9 mouse cellular contexts compared by ENCODE assay signal in genomic region chr10:128302357-128302756, GRCm38 (mm10). TPM values are rescaled to one million over a fixed set of nuclear protein-coding genes. Genes with fewer than 3 reads are reported as not detected.
DNase-seq lines count a peak whose midpoint lies in the region; ATAC-seq and TF ChIP-seq lines count a peak whose summit lies in the region.
"Had no signal": no experiment of that assay in that cellular context is flagged by ENCODE, and none has a peak within 500 bp of the region (broad histone marks: within the 10 kb centered on the region; RNA-seq: fewer than 3 reads in every experiment).

No protein-coding gene starts in this region.

- intact Hi-C loops in left cerebral cortex, postnatal 14 days (cut with DNase I), result no loop called here

- no peaks in the 10 kb centered on the region for H3K27me3 ChIP-seq in kidney, postnatal 0 days (ENCODE audit: insufficient read depth, low read length)
- no peaks in the 10 kb centered on the region for H3K27me3 ChIP-seq in embryonic facial prominence, embryonic 11.5 days (ENCODE audit: control insufficient read depth, insufficient read depth, low read length)
- H3K27me3 ChIP-seq in intestine, embryonic 16.5 days (replicated peaks; ENCODE audit: control insufficient read depth, insufficient read depth, low read length), result no peaks in the 10 kb centered on the region
- H3K27me3 ChIP-seq in neural tube, embryonic 13.5 days, result no peaks in the 10 kb centered on the region

- no peak for ATAC-seq in kidney, postnatal 0 days (replicated peaks; ENCODE audit: low FRiP score, low read depth)
- ATAC-seq in embryonic facial prominence, embryonic 11.5 days (replicated peaks; ENCODE audit: insufficient number of reproducible peaks, low FRiP score, low TSS enrichment, low read depth), result no peak
- ATAC-seq in intestine, embryonic 16.5 days, result no peak
- ATAC-seq in neural tube, embryonic 13.5 days (ENCODE audit: low read depth), result no peak

- 36% methylated on average over 3 of the region's 3 CpGs for WGBS in kidney, postnatal 0 days
- 36% methylated on average over 3 of the region's 3 CpGs for WGBS in embryonic facial prominence, embryonic 11.5 days
- 32% methylated on average over 3 of the region's 3 CpGs for whole genome bisulfite sequencing in intestine, embryonic 16.5 days
- WGBS in neural tube, embryonic 13.5 days, result 35% methylated on average over 3 of the region's 3 CpGs

- peak overlapping the region; percentile 81 for H3K9ac ChIP-seq in kidney, postnatal 0 days (ENCODE audit: low read depth, low read length)
- H3K9ac ChIP-seq in embryonic facial prominence, embryonic 11.5 days (replicated peaks; ENCODE audit: low read length), result peak overlapping the region; percentile 92
- peak overlapping the region; percentile 89 for H3K9ac ChIP-seq in intestine, embryonic 16.5 days (ENCODE audit: low read depth, low read length)
- peak overlapping the region; percentile 91 for H3K9ac ChIP-seq in neural tube, embryonic 13.5 days

- TF ChIP-seq CTCF in kidney, postnatal 0 days (IDR thresholded peaks at IDR 0.05; ENCODE audit: low read depth), result no peak

- peak overlapping the region; percentile 84 for H3K4me2 ChIP-seq in kidney, postnatal 0 days (ENCODE audit: low read length)
- H3K4me2 ChIP-seq in embryonic facial prominence, embryonic 11.5 days (ENCODE audit: low read depth, low read length), result peak overlapping the region; percentile 79
- H3K4me2 ChIP-seq in intestine, embryonic 16.5 days (ENCODE audit: low read depth, low read length), result peak overlapping the region; percentile 90
- H3K4me2 ChIP-seq in neural tube, embryonic 13.5 days, result peak overlapping the region; percentile 68

- H3K27ac ChIP-seq in kidney, postnatal 0 days, result peak overlapping the region; percentile 98
- peak overlapping the region; percentile 80; the same call in 1 of the 2 replicates for H3K27ac ChIP-seq in embryonic facial prominence, embryonic 11.5 days (replicated peaks; ENCODE audit: low read depth, low read length)
- peak overlapping the region; percentile 96 for H3K27ac ChIP-seq in intestine, embryonic 16.5 days (ENCODE audit: low read length)
- peak overlapping the region; percentile 94 for H3K27ac ChIP-seq in neural tube, embryonic 13.5 days (replicated peaks)

- peak overlapping the region; percentile 57 for H3K4me3 ChIP-seq in kidney, postnatal 0 days (replicated peaks; ENCODE audit: low read depth, low read length)
- H3K4me3 ChIP-seq in embryonic facial prominence, embryonic 11.5 days (ENCODE audit: low read depth, low read length), result peak overlapping the region; percentile 60
- H3K4me3 ChIP-seq in intestine, embryonic 16.5 days (ENCODE audit: low read length), result peak overlapping the region; percentile 73
- peak overlapping the region; percentile 59 for H3K4me3 ChIP-seq in neural tube, embryonic 13.5 days

- H3K9me3 ChIP-seq in kidney, postnatal 0 days (replicated peaks; ENCODE audit: low read length), result no peaks in the 10 kb centered on the region
- no peaks in the 10 kb centered on the region for H3K9me3 ChIP-seq in embryonic facial prominence, embryonic 11.5 days (replicated peaks; ENCODE audit: control insufficient read depth, low read length)
- no peaks in the 10 kb centered on the region for H3K9me3 ChIP-seq in intestine, embryonic 16.5 days (ENCODE audit: control insufficient read depth, low read length)
- no peaks in the 10 kb centered on the region for H3K9me3 ChIP-seq in neural tube, embryonic 13.5 days

- 0 out of 2 replicates have a peak, but pooled peaks cover 5% of the 10 kb centered on the region for H3K36me3 ChIP-seq in kidney, postnatal 0 days (ENCODE audit: insufficient read depth, low read length)
- H3K36me3 ChIP-seq in embryonic facial prominence, embryonic 11.5 days (replicated peaks; ENCODE audit: control insufficient read depth, insufficient read depth, low read depth, low read length), result no peaks in the 10 kb centered on the region
- no peaks in the 10 kb centered on the region for H3K36me3 ChIP-seq in intestine, embryonic 16.5 days (ENCODE audit: control insufficient read depth, insufficient read depth, low read length)
- 0 out of 2 replicates have a peak, but pooled peaks cover 12% of the 10 kb centered on the region for H3K36me3 ChIP-seq in neural tube, embryonic 13.5 days

- no peak for DNase-seq in kidney, postnatal 0 days (ENCODE audit: low spot score)
- DNase-seq in kidney, postnatal 14 days, result no peak
- DNase-seq in embryonic facial prominence, embryonic 11.5 days (ENCODE audit: low spot score), result no peak
- DNase-seq in right cerebral cortex, postnatal 4 days, result no peak
- no peak for DNase-seq in left cerebral cortex, postnatal 14 days (ENCODE audit: low spot score in 2 of 2)
- no peak for DNase-seq in embryo, embryonic 10 days (ENCODE audit: low spot score)

- H3K4me1 ChIP-seq in kidney, postnatal 0 days (replicated peaks; ENCODE audit: insufficient read depth, low read length), result peaks cover 15% of the 10 kb centered on the region
- H3K4me1 ChIP-seq in embryonic facial prominence, embryonic 11.5 days (ENCODE audit: control insufficient read depth, insufficient read depth, low read length), result peaks cover 9% of the 10 kb centered on the region
- peaks cover 11% of the 10 kb centered on the region for H3K4me1 ChIP-seq in intestine, embryonic 16.5 days (ENCODE audit: control insufficient read depth, insufficient read depth, low read length)
- peaks cover 24% of the 10 kb centered on the region for H3K4me1 ChIP-seq in neural tube, embryonic 13.5 days (replicated peaks)

RNA-seq across cellular contexts. Expression of gene Pan2, which starts 0.8 kb away (rescaled TPM):
- polyA plus RNA-seq in kidney, postnatal 0 days (2015; fragmentation: Nextera tagmentation; extraction: Ambion mirVana), result 26.5 and 28.5 TPM in 2 replicates
- polyA plus RNA-seq in embryonic facial prominence, embryonic 11.5 days (2014; fragmentation: Nextera tagmentation; extraction: Ambion mirVana), result 33.6 and 35.2 TPM in 2 replicates
- polyA plus RNA-seq in intestine, embryonic 16.5 days (2015; fragmentation: Nextera tagmentation; extraction: Ambion mirVana), result 24.7 and 25.5 TPM in 2 replicates
- 22.2 and 24.3 TPM in 2 replicates for polyA plus RNA-seq in neural tube, embryonic 13.5 days (2015; fragmentation: Nextera tagmentation; extraction: Ambion mirVana)
- 10 to 100 TPM; 13.3 to 13.4 TPM for total RNA-seq in left cerebral cortex, postnatal 14 days (2021)

RNA-seq across cellular contexts. Expression of gene Il23a, which starts 3.8 kb away (rescaled TPM):
- polyA plus RNA-seq in kidney, postnatal 0 days (2015; fragmentation: Nextera tagmentation; extraction: Ambion mirVana), result 0.13 and 0.16 TPM in 2 replicates
- polyA plus RNA-seq in embryonic facial prominence, embryonic 11.5 days (2014; fragmentation: Nextera tagmentation; extraction: Ambion mirVana), result not detected in 2 replicates
- polyA plus RNA-seq in intestine, embryonic 16.5 days (2015; fragmentation: Nextera tagmentation; extraction: Ambion mirVana), result 0.44 and 0.53 TPM in 2 replicates
- 0.25 and 0.38 TPM in 2 replicates for polyA plus RNA-seq in neural tube, embryonic 13.5 days (2015; fragmentation: Nextera tagmentation; extraction: Ambion mirVana)
- 1 to 10 TPM in 1 of 2 experiments, under 1 TPM in 1; 0.97 to 1.4 TPM for total RNA-seq in left cerebral cortex, postnatal 14 days (2021)
- total RNA-seq: neutrophil, adult 5-6 weeks had no signal

RNA-seq across cellular contexts. Expression of gene Cnpy2, which starts 19.9 kb away (rescaled TPM):
- 350 and 363 TPM in 2 replicates for polyA plus RNA-seq in kidney, postnatal 0 days (2015; fragmentation: Nextera tagmentation; extraction: Ambion mirVana)
- polyA plus RNA-seq in embryonic facial prominence, embryonic 11.5 days (2014; fragmentation: Nextera tagmentation; extraction: Ambion mirVana), result 288 and 305 TPM in 2 replicates
- 295 and 297 TPM in 2 replicates for polyA plus RNA-seq in intestine, embryonic 16.5 days (2015; fragmentation: Nextera tagmentation; extraction: Ambion mirVana)
- polyA plus RNA-seq in neural tube, embryonic 13.5 days (2015; fragmentation: Nextera tagmentation; extraction: Ambion mirVana), result 221 and 241 TPM in 2 replicates
- total RNA-seq in left cerebral cortex, postnatal 14 days (2021), result 10 to 100 TPM; 65.9 to 68.9 TPM

RNA-seq across cellular contexts. Expression of gene Stat2, which starts 32.0 kb away (rescaled TPM):
- polyA plus RNA-seq in kidney, postnatal 0 days (2015; fragmentation: Nextera tagmentation; extraction: Ambion mirVana), result 9.0 and 10.9 TPM in 2 replicates
- polyA plus RNA-seq in embryonic facial prominence, embryonic 11.5 days (2014; fragmentation: Nextera tagmentation; extraction: Ambion mirVana), result 12.7 and 13.4 TPM in 2 replicates
- polyA plus RNA-seq in intestine, embryonic 16.5 days (2015; fragmentation: Nextera tagmentation; extraction: Ambion mirVana), result 16.4 and 18.0 TPM in 2 replicates
- 22.6 and 23.7 TPM in 2 replicates for polyA plus RNA-seq in neural tube, embryonic 13.5 days (2015; fragmentation: Nextera tagmentation; extraction: Ambion mirVana)
- total RNA-seq in left cerebral cortex, postnatal 14 days (2021), result 10 to 100 TPM; 19.0 to 21.1 TPM

RNA-seq across cellular contexts. Expression of gene Apof, which starts 33.9 kb away (rescaled TPM):
- 0.21 and 0.42 TPM in 2 replicates for polyA plus RNA-seq in kidney, postnatal 0 days (2015; fragmentation: Nextera tagmentation; extraction: Ambion mirVana)
- polyA plus RNA-seq in embryonic facial prominence, embryonic 11.5 days (2014; fragmentation: Nextera tagmentation; extraction: Ambion mirVana), result not detected in 2 replicates
- polyA plus RNA-seq in intestine, embryonic 16.5 days (2015; fragmentation: Nextera tagmentation; extraction: Ambion mirVana), result 1.5 and 3.5 TPM in 2 replicates
- polyA plus RNA-seq in neural tube, embryonic 13.5 days (2015; fragmentation: Nextera tagmentation; extraction: Ambion mirVana), result not detected in 2 replicates
- not detected for total RNA-seq in left cerebral cortex, postnatal 14 days (2021)
